Mouse (Mus musculus): Measurements from ENCODE around the gene Tfap2b. TPM values are rescaled to one million over a fixed set of nuclear protein-coding genes. Genes with fewer than 3 reads are reported as not detected.

Gene Tfap2b
- total RNA-seq, 4 experiments from 2014 or later, result 10.8 to 19.0 (median 14.7) TPM

DNA sequence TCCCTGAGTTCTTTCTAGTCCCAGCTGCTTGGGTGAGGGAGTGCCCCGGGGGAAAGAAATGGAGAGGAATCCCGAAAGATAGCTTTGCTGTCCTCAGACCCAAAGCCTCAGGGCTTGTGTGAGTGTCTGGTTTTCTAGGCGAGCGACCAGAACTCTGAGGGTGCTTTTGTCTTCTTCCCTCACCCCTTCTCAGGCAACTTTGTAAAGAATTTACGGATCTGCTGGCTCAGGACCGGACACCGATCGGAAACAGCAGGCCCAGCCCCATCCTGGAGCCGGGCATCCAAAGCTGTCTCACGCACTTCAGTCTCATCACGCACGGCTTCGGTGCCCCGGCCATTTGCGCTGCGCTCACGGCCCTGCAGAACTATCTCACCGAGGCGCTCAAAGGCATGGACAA lies 25.1 kb downstream of the Tfap2b start:
- no peak for DNase-seq

DNA sequence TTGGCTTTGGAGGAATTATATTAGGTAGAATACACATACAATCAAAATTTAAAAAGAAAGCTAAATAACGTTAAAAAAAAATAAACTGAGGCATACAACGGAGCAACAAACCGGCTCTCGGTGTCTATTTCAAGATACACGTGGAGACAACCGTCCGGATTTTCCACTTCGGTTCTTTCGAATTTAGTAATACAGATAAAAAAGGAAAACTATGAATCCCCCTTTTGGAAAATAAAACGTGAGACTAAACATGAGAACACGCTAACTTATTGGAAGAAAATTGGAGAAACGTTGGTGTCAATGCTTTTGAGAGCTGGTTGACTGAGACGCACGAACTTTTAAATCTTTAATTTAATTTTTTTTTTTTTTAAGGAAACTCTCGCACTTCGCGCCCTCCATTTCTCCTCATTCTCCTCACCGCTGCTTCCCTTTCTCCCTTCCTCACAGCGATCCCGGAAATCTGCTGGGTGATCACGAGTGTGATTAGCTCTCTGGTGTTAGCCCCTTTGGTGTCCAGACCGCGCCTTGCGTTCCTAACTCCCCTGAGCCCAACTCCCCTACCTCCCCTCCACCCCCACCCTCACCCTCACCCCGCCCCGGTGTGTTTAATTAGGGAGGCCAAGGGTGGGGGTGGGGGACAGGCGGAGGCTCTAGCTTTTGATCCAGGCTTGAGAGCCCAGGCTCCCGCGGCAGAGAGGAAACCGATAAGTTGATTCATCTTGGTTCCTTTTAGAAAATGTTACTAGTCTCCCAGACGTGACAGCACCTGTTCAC lies 25.9 kb downstream of the Tfap2b start:
- DNase-seq, result no peak

DNA sequence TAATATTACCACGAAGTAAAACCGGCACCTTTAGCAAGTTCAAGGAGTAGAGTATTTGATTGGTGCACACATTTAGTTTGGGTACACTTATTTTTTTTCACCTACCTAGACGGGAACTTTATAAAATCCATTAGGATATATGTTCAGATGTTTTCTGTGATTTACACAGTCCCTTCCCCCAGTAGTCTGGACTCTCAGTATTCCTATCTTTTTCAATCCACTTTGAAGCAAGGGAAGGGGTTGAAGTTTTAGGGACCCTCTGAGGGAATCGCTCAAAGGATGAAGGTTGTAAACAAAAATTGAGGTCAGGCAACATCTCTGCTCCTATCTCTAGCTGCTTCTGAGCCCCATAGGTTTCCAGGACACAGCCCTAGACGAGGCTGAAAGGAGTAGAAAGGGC lies 27.3 kb downstream of the Tfap2b start:
- DNase-seq, result no peak

DNA sequence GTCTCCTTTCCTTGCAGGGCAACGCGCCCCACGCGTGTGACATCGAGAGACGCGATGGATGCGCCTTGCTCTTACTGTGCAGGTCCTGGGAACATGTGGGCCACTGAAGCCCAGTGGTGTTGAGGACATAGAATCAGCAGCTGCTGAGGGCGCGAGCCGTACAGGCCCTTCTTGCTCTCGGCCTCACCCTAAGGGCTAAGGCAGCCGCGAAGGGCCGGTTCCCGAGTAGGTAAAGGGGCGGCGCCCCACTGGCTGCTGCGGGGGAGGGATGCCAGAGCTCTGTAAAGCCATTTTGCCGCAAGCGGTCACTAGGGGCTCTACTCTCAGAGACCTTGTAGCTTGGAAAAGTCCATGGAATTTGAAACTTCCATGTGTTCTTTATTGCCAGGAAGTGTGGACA lies 27.9 kb downstream of the Tfap2b start:
- DNase-seq, result no peak

DNA sequence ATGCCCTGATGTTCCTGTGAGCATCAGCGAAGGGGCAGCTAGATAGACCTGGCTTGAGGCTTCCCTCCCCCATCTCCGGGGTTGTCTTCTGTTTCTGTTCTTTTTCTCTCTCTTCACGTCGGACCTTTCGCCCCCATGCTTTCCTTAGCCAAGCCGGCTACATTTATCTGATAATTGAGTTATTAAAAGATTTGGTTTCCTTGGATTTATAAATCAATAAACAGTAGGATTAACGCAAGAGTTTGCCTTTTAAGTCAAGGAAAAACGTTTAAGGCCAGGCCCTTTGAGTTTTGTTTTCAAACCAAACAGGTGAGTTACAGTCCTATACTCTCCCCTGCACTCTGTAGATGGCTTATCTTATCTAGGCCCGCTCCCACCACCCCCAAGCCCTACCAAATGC lies 28.3 kb downstream of the Tfap2b start:
- no peak for DNase-seq

DNA sequence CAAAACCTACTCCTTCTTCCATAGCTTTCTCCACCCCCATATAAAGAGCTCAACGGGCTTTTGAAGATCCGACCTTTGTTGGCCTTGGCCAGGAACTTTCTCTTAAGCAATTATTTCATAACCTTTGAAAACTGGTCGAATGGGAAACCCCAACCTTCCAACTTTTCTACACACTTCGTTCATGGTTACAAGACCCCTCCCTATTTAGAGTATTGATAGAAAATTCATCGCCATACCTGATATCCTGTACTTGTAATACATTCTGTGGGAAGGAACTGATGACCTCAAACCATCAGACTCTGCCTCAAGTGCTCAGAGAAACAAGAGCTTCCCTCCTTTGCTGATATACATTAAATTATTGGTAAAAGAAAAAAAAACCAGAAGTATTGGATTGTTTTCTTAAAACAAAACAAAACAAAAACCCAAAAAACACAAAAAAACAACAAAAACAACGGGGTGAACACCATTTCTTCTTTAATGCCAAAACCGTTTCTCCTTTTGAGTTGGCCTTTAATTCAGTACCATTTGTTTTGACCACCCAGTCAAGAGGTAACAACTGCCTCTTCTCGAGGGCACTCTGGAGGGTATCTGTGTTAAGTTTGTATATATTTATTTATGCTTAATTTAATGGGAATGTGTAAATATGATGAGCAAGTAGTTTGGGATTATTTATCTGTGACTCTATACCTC lies 29.2 kb downstream of the Tfap2b start:
- no peak for DNase-seq

DNA sequence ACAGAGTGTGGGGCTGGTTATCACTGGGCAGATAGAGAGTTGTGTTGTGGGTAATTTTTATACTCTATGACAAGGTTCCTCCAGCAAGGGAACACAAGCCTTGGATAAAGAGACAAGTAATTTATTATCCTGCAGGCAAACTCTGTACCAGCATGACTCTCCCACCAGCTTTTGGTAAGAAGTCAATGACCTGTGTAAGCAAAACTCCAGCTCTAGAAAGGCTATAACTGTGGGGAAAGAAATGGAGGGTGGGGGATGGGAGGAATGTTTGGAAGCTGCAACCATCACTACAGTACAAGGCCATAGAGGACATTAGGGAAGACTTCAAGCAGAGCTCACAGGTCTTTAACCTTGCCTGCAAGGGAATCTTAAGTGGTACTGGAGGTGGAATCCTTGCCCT lies 31.3 kb downstream of the Tfap2b start:
- no peak for DNase-seq

DNA sequence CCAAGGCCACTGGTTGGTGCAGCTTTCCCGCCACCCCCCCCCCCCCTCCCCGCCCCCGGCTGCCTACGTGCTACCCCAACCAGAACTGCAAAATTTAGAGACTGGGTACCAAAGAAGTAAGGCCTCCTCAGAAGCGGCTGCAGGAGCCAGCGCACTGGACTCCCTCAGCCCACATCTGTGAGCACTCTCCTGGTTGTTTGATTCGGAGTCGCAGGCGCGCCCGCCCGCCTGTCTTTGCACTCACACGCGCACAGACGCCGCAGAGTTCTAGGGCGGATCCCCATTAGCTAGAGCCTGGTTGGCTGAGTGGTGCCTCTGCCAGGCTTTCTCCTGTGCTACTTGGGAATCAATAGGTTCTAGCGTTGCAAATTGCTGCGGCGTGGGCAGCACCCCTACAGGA lies 32.6 kb downstream of the Tfap2b start:
- DNase-seq, result no peak

DNA sequence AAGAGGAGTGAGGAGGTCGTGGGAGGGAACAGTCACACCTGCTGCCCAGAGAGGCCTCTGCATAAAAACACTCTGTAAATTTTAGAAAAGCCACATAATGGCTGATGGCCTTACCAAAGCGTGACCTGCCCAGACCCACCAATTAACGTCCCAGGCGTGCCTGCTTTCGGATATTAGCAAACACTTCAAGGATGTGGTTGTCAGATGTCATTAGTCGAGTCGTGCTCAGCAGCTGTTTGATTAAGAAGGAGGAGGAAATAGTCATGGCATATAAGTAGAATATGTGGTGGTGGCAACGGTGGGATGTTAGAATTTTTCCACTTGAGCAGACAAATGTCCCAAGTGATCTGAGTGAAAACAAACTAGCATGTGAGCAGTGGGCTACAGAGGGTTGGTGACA lies 33.3 kb downstream of the Tfap2b start:
- no peak for DNase-seq

DNA sequence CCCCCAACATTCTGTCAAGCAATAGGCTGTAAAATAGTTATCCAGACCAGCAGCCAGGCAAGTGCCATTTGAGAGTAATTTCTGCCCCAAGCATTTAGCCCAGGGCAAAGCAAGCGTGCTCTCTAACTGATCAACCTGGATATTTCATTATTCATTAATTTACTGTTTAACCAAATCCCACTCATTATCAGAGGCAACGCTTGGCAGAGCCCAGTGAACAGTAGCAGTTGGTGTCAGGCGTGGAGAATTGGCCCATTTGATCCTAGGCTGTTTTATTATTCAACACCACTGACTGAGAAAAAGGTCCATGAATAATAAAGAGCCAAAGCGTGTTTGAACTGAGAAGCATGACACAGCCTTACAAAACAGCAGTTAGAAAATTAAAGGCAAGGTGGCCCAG lies 36.3 kb downstream of the Tfap2b start:
- no peak for DNase-seq

DNA sequence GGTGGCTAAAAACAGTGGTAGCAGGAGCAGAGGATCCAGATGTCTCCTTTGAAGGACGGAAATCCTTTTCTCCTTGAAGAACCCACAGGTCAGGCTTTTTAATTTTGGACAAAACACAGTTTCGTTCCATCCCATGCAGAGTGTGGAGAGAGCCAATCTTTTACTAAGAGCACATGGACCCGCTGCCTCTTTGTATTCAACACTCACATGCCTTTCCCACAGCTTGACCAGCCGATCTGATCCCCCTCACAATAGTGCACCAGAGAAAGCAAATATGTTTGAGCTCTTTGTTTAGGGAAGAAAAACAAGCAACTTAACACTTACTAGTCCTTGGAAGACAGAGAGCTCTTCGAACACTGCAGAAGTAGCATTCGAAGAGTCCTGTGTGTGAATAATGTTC lies 42.6 kb downstream of the Tfap2b start:
- no peak for DNase-seq

DNA sequence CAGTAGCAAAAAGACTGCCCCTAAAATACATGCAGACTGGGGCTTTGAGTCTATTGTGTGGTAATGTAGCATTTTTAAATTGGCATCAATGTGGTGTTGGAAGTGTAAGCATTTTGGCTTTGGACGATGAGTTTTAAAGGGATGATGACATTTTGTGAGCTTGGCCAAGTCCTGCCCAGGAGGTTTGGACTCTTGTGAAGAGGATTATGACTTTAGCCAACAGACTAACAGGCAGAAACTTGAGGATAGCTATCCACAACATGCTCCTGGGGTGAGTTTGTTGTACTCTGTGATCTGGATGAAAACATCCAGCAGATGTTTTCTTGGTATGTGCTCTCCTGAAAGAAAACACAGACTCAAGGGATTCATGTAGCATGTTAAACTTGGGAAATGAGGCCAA lies 60.9 kb downstream of the Tfap2b start:
- no peak for DNase-seq

Other genes with a start within 250 kb of the Tfap2b start
- gene Tfap2d, start 105.9 kb upstream of the Tfap2b start, total RNA-seq (2022), result not detected